Mouse (Mus musculus) MEL (cell line): ENCODE results near the gene Hlcs.

Experiments
- CTCF ChIP-seq, 3 experiments: IDR thresholded peaks in 2 of 3; conservative IDR thresholded peaks in 1 of 3; 2 replicates each; pipeline ENCODE4 v1.5.1; 2011 to 2012; ENCODE audit warnings: low read length in 3 of 3, low read depth in 2 of 3, mild to moderate bottlenecking in 2 of 3, improper control_type of control experiment in 1 of 3, inconsistent platforms in 1 of 3, mixed read lengths in 1 of 3, moderate library complexity in 1 of 3; ENCODE audit not compliant: control insufficient read depth in 1 of 3, insufficient read depth in 1 of 3, poor library complexity in 1 of 3, severe bottlenecking in 1 of 3
- MAX ChIP-seq: IDR thresholded peaks from 2 replicates; pipeline ENCODE4 v1.6.1; 2011; ENCODE audit warnings: low read length, improper control_type of control experiment
- MAZ ChIP-seq: IDR thresholded peaks from 2 replicates; pipeline ENCODE4 v1.6.1; 2012; ENCODE audit warnings: low read depth, mild to moderate bottlenecking, inconsistent platforms, low read length, improper control_type of control experiment
- MEF2A ChIP-seq: IDR thresholded peaks from 2 replicates; pipeline ENCODE4 v1.6.1; 2014; ENCODE audit warnings: low read depth, mild to moderate bottlenecking, inconsistent platforms, low read length, improper control_type of control experiment; ENCODE audit not compliant: poor library complexity, insufficient replicate concordance, severe bottlenecking; ENCODE audit errors: extremely low read depth
- POLR2A ChIP-seq, 2 experiments: IDR thresholded peaks; 2 replicates each; pipeline ENCODE4 v1.6.1; 2011 to 2012; ENCODE audit warnings: low read length in 2 of 2, mild to moderate bottlenecking in 2 of 2, control low read depth in 1 of 2, improper control_type of control experiment in 1 of 2, low read depth in 1 of 2, moderate library complexity in 1 of 2; ENCODE audit not compliant: control insufficient read depth in 1 of 2, insufficient read depth in 1 of 2, poor library complexity in 1 of 2
- POLR2AphosphoS2 ChIP-seq: IDR thresholded peaks from 2 replicates; pipeline ENCODE4 v1.6.1; 2011; ENCODE audit warnings: low read length, improper control_type of control experiment
- ZC3H11A ChIP-seq: IDR thresholded peaks from 2 replicates; pipeline ENCODE4 v1.6.1; 2012; ENCODE audit warnings: low read depth, mild to moderate bottlenecking, inconsistent platforms, low read length, improper control_type of control experiment
- ZMIZ1 ChIP-seq: IDR thresholded peaks from 2 replicates; pipeline ENCODE4 v1.6.1; 2012; ENCODE audit warnings: low read depth, mild to moderate bottlenecking, inconsistent platforms, low read length, improper control_type of control experiment, moderate library complexity

DNA sequence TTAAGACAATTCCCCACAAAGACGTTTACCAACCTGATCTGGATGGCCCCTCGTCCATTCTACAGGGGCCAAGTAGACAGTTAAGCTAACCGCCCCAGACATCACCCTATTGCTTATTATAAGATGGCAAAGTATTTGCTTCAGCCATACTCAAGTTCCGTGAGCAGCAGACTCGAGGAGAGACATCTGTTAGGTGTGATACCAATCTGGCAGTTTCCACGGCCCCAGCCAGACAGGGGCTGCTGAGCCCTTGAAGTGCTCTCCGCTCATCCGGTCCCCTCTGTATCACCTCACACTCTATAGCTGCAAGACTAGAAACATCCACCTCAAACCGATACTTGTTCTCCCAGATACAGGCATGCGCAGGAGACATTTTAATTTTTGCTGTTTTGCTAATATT lies 179.2 kb downstream of the Hlcs start:
- no peak for TF ChIP-seq POLR2AphosphoS2
- no peak for TF ChIP-seq CTCF (IDR thresholded peaks at IDR 0.05 in 2 of 3, conservative IDR thresholded peaks at IDR 0.05 in 1 of 3; ENCODE audit: control insufficient read depth in 1 of 3, insufficient read depth in 1 of 3, low read depth in 2 of 3, low read length in 3 of 3, poor library complexity in 1 of 3, severe bottlenecking in 1 of 3)
- TF ChIP-seq MEF2A = no peak
- no peak for TF ChIP-seq MAZ
- no peak for TF ChIP-seq POLR2A (IDR thresholded peaks at IDR 0.05; ENCODE audit: control insufficient read depth in 1 of 2, insufficient read depth in 1 of 2, low read depth in 1 of 2, low read length in 2 of 2, poor library complexity in 1 of 2)
- TF ChIP-seq ZC3H11A = no peak
- no peak for TF ChIP-seq ZMIZ1
- no peak for TF ChIP-seq MAX
